Mouse (Mus musculus) stomach, embryonic 16.5 days (tissue): Measurements from ENCODE around the gene Sobp. TPM values are rescaled to one million over a fixed set of nuclear protein-coding genes. Genes with fewer than 3 reads are reported as not detected.

Experiments used
- ATAC-seq: fragments of 200-750 bp; cut with Nextera tagmentation; 2 replicates; pipeline ENCODE4 v1.8.0; 2017; ENCODE audit warnings: moderate number of reproducible peaks, moderate TSS enrichment; ENCODE audit not compliant: insufficient read depth, low FRiP score
- H3K27ac ChIP-seq: fragments of 300-500 bp; sonication (generic); 2 replicates; pipeline ENCODE4 v1.5.1; 2014; ENCODE audit warnings: low read length
- H3K27me3 ChIP-seq: fragments of 300-500 bp; sonication (generic); 2 replicates; pipeline ENCODE4 v1.6.1; 2014; ENCODE audit warnings: low read length, control low read depth, mixed read lengths; ENCODE audit not compliant: control insufficient read depth, insufficient read depth
- H3K36me3 ChIP-seq: fragments of 300-500 bp; sonication (generic); 2 replicates; pipeline ENCODE4 v1.6.1; 2014; ENCODE audit warnings: low read length; ENCODE audit not compliant: control insufficient read depth, insufficient read depth
- H3K4me1 ChIP-seq: fragments of 300-500 bp; sonication (generic); 2 replicates; pipeline ENCODE4 v1.6.1; 2014; ENCODE audit warnings: low read length, control low read depth, mixed read lengths; ENCODE audit not compliant: control insufficient read depth, insufficient read depth
- H3K4me2 ChIP-seq: fragments of 300-500 bp; sonication (generic); 2 replicates; pipeline ENCODE4 v1.6.1; 2014; ENCODE audit warnings: low read depth, low read length, mixed read lengths
- H3K4me3 ChIP-seq: fragments of 300-500 bp; sonication (generic); replicated peaks from 2 replicates; pipeline ENCODE4 v1.5.1; 2014; ENCODE audit warnings: mild to moderate bottlenecking, low read length
- H3K9ac ChIP-seq: fragments of 300-500 bp; sonication (generic); 2 replicates; pipeline ENCODE4 v1.6.1; 2014; ENCODE audit warnings: low read length
- H3K9me3 ChIP-seq: fragments of 300-500 bp; sonication (generic); replicated peaks from 2 replicates; pipeline ENCODE4 v1.6.1; 2016; ENCODE audit warnings: low read length, control low read depth; ENCODE audit not compliant: control insufficient read depth
- WGBS: fragments of 180-500 bp; shearing (Covaris S2); extraction: QIAGEN DNeasy Blood & Tissue Kit; methylation state at CpG from one replicate; pipeline ENCODE4 v1.1.7; 2014; 5-methylcytosine and 5-hydroxymethylcytosine counted together
- polyA plus RNA-seq: library from polyadenylated mRNA; unstranded; fragments of >200 nt; fragmentation: Nextera tagmentation; extraction: Ambion mirVana; gene quantifications from 2 replicates; pipeline ENCODE4 v1.2.1, GENCODE M21; 2015

Gene Sobp
- polyA plus RNA-seq, 1 experiment from 2014 or later = 1.0 TPM

GRCm38 (mm10) chr10:43086888-43087287 is 87.4 kb downstream of the Sobp start:
- ATAC-seq = no peak
- Histone ChIP-seq H3K27ac (no peak overlapping the region), H3K27me3 (no peaks in the 10 kb centered on the region), H3K4me3 (no peak overlapping the region), H3K36me3 (no peaks in the 10 kb centered on the region), H3K4me1 (no peaks in the 10 kb centered on the region), H3K9ac (no peak overlapping the region), H3K9me3 (no peaks in the 10 kb centered on the region), H3K4me2 (no peak overlapping the region)
- 79% methylated on average over 6 of the region's 6 CpGs for WGBS

DNA sequence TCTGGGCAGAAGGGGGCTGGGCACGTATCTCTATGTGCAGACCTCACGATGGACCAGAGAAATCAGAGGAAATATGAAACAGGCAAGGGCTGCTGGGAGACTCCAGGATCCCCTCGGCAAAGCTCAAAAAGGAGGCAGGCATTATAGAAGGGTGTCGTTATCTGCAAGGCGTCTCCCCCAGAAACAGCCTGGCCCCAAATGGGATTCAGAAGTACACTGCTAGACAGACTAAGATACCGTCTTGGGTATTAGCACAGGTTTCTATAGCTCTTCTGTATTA is 90.3 kb downstream of the Sobp start:
- 63% methylated on average over 6 of the region's 6 CpGs for WGBS
- no peaks in the 10 kb centered on the region for H3K36me3 ChIP-seq
- H3K27ac ChIP-seq = no peak overlapping the region
- no peak for ATAC-seq
- no peaks in the 10 kb centered on the region for H3K9me3 ChIP-seq
- H3K27me3 ChIP-seq = no peaks in the 10 kb centered on the region
- no peak overlapping the region for H3K9ac ChIP-seq
- H3K4me2 ChIP-seq = no peak overlapping the region
- no peak overlapping the region for H3K4me3 ChIP-seq
- no peaks in the 10 kb centered on the region for H3K4me1 ChIP-seq

- ATAC-seq = no peak
- WGBS = 75% methylated on average over 8 of the region's 9 CpGs
- no peaks in the 10 kb centered on the region for H3K4me1 ChIP-seq
- no peak overlapping the region for H3K27ac ChIP-seq
- H3K9me3 ChIP-seq = no peaks in the 10 kb centered on the region
- H3K36me3 ChIP-seq = no peaks in the 10 kb centered on the region
- H3K4me3 ChIP-seq = no peak overlapping the region
- no peaks in the 10 kb centered on the region for H3K27me3 ChIP-seq
- H3K9ac ChIP-seq = no peak overlapping the region
- no peak overlapping the region for H3K4me2 ChIP-seq
These were observed 90.8 kb downstream of the Sobp start for GRCm38 (mm10) chr10:43083288-43084086.

- Histone ChIP-seq H3K4me3 (no peak overlapping the region), H3K27ac (no peak overlapping the region), H3K4me1 (no peaks in the 10 kb centered on the region), H3K36me3 (no peaks in the 10 kb centered on the region), H3K4me2 (no peak overlapping the region), H3K27me3 (no peaks in the 10 kb centered on the region), H3K9me3 (no peaks in the 10 kb centered on the region), H3K9ac (no peak overlapping the region)
- 78% methylated on average over 3 of the region's 3 CpGs for WGBS
- no peak for ATAC-seq
These were observed 93.0 kb downstream of the Sobp start for GRCm38 (mm10) chr10:43081316-43081715.

GRCm38 (mm10) chr10:43075535-43076152 is 98.7 kb downstream of the Sobp start:
- Histone ChIP-seq H3K9ac (no peak overlapping the region), H3K27me3 (no peaks in the 10 kb centered on the region), H3K36me3 (no peaks in the 10 kb centered on the region), H3K27ac (no peak overlapping the region), H3K4me3 (no peak overlapping the region), H3K4me2 (no peak overlapping the region), H3K9me3 (no peaks in the 10 kb centered on the region), H3K4me1 (peaks cover 6% of the 10 kb centered on the region; the same call in 1 of the 2 replicates)
- WGBS = 62% methylated on average over 13 of the region's 13 CpGs
- no peak for ATAC-seq

GRCm38 (mm10) chr10:43073281-43073680 is 101.0 kb downstream of the Sobp start:
- Histone ChIP-seq H3K4me3 (no peak overlapping the region), H3K9me3 (no peaks in the 10 kb centered on the region), H3K27me3 (no peaks in the 10 kb centered on the region), H3K27ac (no peak overlapping the region), H3K36me3 (no peaks in the 10 kb centered on the region), H3K9ac (no peak overlapping the region), H3K4me2 (no peak overlapping the region), H3K4me1 (peaks cover 6% of the 10 kb centered on the region; the same call in 1 of the 2 replicates)
- 55% methylated on average over 8 of the region's 8 CpGs for WGBS
- ATAC-seq = no peak

DNA sequence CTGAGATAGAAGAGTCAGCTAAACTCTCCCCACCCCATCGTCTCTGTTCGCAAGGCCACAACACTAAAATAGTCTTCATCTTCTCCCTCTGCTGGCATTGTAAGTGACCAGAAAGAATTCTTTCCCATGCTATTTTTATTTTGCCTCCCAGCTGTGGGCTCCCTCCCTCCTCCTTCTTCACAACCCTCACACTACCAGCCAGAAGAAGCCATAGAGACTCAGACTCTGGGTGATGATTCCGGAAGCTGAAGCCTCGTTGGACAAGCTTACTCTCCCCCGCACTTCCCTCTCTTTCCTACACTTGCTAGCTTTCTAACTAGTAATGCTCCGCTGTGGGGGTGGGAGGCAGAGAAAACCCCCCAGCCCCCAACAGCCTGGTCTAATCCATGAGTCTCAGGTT is 103.4 kb downstream of the Sobp start:
- no peaks in the 10 kb centered on the region for H3K36me3 ChIP-seq
- ATAC-seq = no peak
- no peaks in the 10 kb centered on the region for H3K27me3 ChIP-seq
- H3K4me2 ChIP-seq = no peak overlapping the region
- H3K9me3 ChIP-seq = no peaks in the 10 kb centered on the region
- H3K9ac ChIP-seq = no peak overlapping the region
- no peak overlapping the region for H3K4me3 ChIP-seq
- H3K4me1 ChIP-seq = peaks cover 6% of the 10 kb centered on the region; the same call in 1 of the 2 replicates
- 86% methylated on average over 6 of the region's 6 CpGs for WGBS
- H3K27ac ChIP-seq = no peak overlapping the region

DNA sequence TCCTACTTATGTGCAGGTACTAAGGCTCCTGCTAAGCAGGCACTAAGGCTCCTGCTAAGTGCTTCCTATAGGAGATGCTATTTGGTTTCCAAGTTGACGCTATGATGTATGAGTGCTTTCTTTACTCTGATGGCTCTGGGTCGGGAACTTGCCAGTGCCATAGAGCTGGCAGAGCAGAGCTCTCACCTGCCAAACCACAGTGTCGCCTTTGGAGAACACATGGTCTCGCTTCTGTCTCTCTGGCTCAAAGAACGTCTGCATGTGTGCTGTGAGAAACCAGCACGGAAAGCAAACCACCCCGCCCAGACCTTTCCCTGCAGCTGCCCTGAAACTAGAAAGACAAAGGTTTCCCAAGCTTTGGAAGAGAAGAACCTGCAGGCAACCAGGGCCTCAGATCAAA is 109.0 kb downstream of the Sobp start:
- H3K4me2 ChIP-seq = no peak overlapping the region
- no peaks in the 10 kb centered on the region for H3K9me3 ChIP-seq
- no peaks in the 10 kb centered on the region for H3K27me3 ChIP-seq
- no peaks in the 10 kb centered on the region for H3K4me1 ChIP-seq
- H3K36me3 ChIP-seq = no peaks in the 10 kb centered on the region
- WGBS = 72% methylated on average over 7 of the region's 7 CpGs
- no peak overlapping the region for H3K9ac ChIP-seq
- no peak for ATAC-seq
- no peak overlapping the region for H3K4me3 ChIP-seq
- H3K27ac ChIP-seq = no peak overlapping the region

DNA sequence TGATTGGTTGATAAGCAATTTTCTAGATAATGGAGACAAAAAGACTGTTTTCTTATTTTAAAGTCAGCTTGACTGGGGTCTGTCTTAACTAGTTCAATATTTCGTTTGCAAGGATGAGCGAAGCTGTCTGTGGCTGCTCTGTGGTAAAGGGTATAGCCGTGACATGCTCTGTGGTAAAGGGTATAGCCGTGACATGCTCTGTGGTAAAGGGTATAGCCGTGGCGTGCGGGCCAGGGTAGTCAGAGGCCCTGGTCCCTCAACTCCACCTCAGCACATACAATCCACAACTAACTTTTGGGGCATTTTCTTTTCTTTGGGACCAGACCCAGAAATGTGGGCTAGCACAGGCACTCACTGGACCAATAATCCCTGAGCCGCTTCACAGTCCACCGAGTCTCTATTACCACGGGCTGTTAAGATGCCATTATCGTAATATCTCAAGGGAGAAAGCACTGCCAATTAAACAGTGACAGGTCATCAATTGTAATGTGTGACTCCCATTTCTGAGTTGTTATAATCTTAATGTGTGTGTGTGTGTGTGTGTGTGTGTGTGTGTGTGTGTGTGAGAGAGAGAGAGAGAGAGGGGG is 112.7 kb downstream of the Sobp start:
- Histone ChIP-seq H3K4me1 (no peaks in the 10 kb centered on the region), H3K4me3 (no peak overlapping the region), H3K36me3 (no peaks in the 10 kb centered on the region), H3K27ac (no peak overlapping the region), H3K9me3 (no peaks in the 10 kb centered on the region), H3K4me2 (no peak overlapping the region), H3K9ac (no peak overlapping the region), H3K27me3 (no peaks in the 10 kb centered on the region)
- no peak for ATAC-seq
- WGBS = 88% methylated on average over 11 of the region's 11 CpGs
